Mouse (Mus musculus) stomach, postnatal 0 days (tissue): ENCODE measurements around the gene Lypd6b. TPM values are rescaled to one million over a fixed set of nuclear protein-coding genes. Genes with fewer than 3 reads are reported as not detected.

Source experiments
- ATAC-seq: fragments of 200-750 bp; cut with Nextera tagmentation; 2 replicates; pipeline ENCODE4 v1.8.0; 2017; ENCODE audit not compliant: low FRiP score, low TSS enrichment
- DNase-seq: peaks from one replicate; pipeline ENCODE4 v3.0.0-alpha.2; 2016; ENCODE audit warnings: low spot score
- H3K27ac ChIP-seq: fragments of 300-500 bp; sonication (generic); replicated peaks from 2 replicates; pipeline ENCODE4 v1.5.1; 2014; ENCODE audit warnings: mild to moderate bottlenecking, control low read depth
- H3K27me3 ChIP-seq: fragments of 300-500 bp; sonication (generic); 2 replicates; pipeline ENCODE4 v1.6.1; 2014; ENCODE audit warnings: low read length; ENCODE audit not compliant: control insufficient read depth, insufficient read depth
- H3K36me3 ChIP-seq: fragments of 300-500 bp; sonication (generic); 2 replicates; pipeline ENCODE4 v1.6.1; 2014; ENCODE audit warnings: low read length, mixed read lengths; ENCODE audit not compliant: control insufficient read depth, insufficient read depth
- H3K4me1 ChIP-seq: fragments of 300-500 bp; sonication (generic); replicated peaks from 2 replicates; pipeline ENCODE4 v1.6.1; 2014; ENCODE audit warnings: antibody characterized with exemption; ENCODE audit not compliant: control insufficient read depth, insufficient read depth
- H3K4me2 ChIP-seq: fragments of 300-500 bp; sonication (generic); replicated peaks from 2 replicates; pipeline ENCODE4 v1.6.1; 2014; ENCODE audit warnings: low read depth, mild to moderate bottlenecking, control low read depth, moderate library complexity
- H3K4me3 ChIP-seq: fragments of 300-500 bp; sonication (generic); 2 replicates; pipeline ENCODE4 v1.5.1; 2014; ENCODE audit warnings: low read depth, low read length, control low read depth
- H3K9ac ChIP-seq: fragments of 300-500 bp; sonication (generic); 2 replicates; pipeline ENCODE4 v1.6.1; 2014; ENCODE audit warnings: mild to moderate bottlenecking, low read length, control low read depth, mixed read lengths
- H3K9me3 ChIP-seq: fragments of 300-500 bp; sonication (generic); 2 replicates; pipeline ENCODE4 v1.6.1; 2016; ENCODE audit warnings: low read length; ENCODE audit not compliant: control insufficient read depth
- CTCF ChIP-seq: IDR thresholded peaks from 2 replicates; pipeline ENCODE4 v1.5.1; 2016; ENCODE audit warnings: antibody characterized with exemption, low read depth, mild to moderate bottlenecking, moderate library complexity
- EP300 ChIP-seq: optimal IDR thresholded peaks from 2 replicates; pipeline ENCODE3; 2016; ENCODE audit warnings: antibody characterized with exemption
- whole genome bisulfite sequencing: fragments of 180-500 bp; shearing (Covaris S2); extraction: QIAGEN DNeasy Blood & Tissue Kit; methylation state at CpG from one replicate; pipeline ENCODE4 v1.1.7; 2014; 5-methylcytosine and 5-hydroxymethylcytosine counted together
- polyA plus RNA-seq: library from polyadenylated mRNA; unstranded; fragments of >200 nt; fragmentation: Nextera tagmentation; extraction: Ambion mirVana; gene quantifications from 2 replicates; pipeline ENCODE4 v1.2.1, GENCODE M21; 2015

Lypd6b gene
- polyA plus RNA-seq, 1 experiment from 2014 or later: 31.8 TPM

DNA sequence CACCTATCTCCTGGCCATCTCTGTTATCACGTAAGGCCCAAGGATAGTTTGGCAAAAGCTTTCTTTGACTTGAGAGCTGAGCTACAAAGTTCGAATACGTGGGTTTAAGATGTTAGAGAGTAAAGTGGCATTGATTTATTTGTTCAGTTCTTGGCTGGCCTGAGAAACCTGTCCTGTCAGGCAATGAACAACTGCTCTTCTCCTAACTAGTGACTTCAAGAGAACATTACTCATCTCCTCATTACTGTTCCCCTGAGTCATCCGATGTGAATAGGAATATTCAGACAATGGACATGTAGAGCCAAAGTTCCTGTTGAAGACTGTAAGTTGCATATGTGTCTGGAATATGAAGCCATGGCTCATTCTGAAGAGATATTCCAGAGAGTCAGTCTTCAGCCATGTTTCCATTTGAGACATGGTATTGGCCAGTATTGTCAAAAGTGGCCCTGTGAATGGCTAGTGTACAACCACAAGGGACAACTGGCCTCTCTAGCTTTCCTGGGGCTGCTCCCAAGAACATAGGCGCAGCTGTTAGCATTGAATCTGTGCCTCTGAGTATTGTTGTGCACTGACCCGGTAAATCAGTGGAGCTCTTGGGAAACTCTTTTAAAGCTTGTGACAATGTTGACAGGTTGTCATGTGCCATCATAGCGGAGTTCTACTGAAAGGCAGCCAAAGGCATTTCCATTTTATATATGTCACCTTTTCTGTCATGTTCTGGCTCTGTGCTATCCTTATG, 124.0 kb downstream of the Lypd6b start:
- Histone ChIP-seq H3K9me3 (no peaks in the 10 kb centered on the region), H3K36me3 (no peaks in the 10 kb centered on the region), H3K27ac (no peak overlapping the region), H3K27me3 (no peaks in the 10 kb centered on the region), H3K4me3 (no peak overlapping the region), H3K9ac (no peak overlapping the region), H3K4me2 (no peak overlapping the region), H3K4me1 (no peaks in the 10 kb centered on the region)
- 65% methylated on average over 7 of the region's 7 CpGs for WGBS
- ATAC-seq (no peak), DNase-seq (no peak)
- TF ChIP-seq CTCF (no peak), EP300 (no peak)

DNA sequence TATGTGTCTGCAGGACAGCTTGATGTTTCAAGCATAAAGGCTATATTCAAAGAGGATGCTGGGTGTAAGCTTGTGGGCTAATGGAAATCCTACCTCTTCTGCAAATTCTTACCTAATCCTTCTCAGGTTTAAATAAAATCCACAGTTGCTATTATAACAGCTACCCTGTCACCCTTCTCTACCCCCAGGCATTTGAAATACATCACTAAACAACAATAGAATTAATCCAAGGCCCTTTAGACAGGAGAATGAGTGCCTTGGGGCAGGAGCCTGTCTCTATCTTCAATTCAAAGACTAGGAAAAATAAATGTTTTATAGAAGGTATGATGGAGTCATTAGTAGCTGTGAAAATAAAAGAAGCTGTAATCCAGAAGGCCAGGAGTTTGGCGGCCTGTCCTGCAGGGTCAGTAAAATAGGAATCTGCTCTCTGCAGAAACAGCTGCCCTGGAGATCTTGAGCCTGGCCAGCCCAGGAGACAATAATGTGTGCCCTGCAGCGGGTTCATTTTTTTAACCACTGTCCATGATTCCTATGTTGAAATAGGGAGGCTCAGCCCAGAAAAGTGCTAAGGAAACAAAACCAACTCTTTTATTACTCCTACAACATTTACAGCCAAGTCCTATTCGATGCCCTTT, 124.9 kb downstream of the Lypd6b start:
- WGBS: 77% methylated on average over 3 of the region's 3 CpGs
- H3K9me3 ChIP-seq: no peaks in the 10 kb centered on the region
- H3K4me3 ChIP-seq: no peak overlapping the region
- ATAC-seq (no peak), DNase-seq (no peak)
- H3K4me2 ChIP-seq: no peak overlapping the region
- no peaks in the 10 kb centered on the region for H3K27me3 ChIP-seq
- H3K36me3 ChIP-seq: no peaks in the 10 kb centered on the region
- H3K9ac ChIP-seq: no peak overlapping the region
- no peak overlapping the region for H3K27ac ChIP-seq
- no peaks in the 10 kb centered on the region for H3K4me1 ChIP-seq
- TF ChIP-seq EP300 (no peak), CTCF (no peak)

DNA sequence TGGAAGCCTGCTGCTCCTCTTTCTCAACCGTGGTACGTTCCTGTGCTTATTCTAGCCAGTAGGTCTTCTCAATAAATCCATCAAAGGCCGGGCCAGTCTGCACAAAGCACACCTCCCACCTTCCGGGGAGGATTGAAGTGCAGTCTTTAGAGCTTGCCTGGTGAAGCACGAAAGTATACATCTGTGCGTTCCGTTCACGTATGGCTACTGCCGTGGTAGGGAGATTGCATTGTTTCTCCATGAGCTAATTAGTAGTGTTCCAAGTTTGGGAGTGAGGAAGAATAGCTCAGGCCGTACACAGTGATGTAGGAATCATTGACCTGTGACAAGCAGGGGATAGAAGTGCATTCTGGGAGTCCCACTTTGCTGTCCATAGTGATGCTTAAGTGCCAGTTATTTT, 130.0 kb downstream of the Lypd6b start:
- H3K4me1 ChIP-seq: no peaks in the 10 kb centered on the region
- TF ChIP-seq EP300: no peak
- TF ChIP-seq CTCF: no peak
- no peak overlapping the region for H3K4me3 ChIP-seq
- no peak overlapping the region for H3K9ac ChIP-seq
- no peak overlapping the region for H3K27ac ChIP-seq
- H3K27me3 ChIP-seq: no peaks in the 10 kb centered on the region
- H3K9me3 ChIP-seq: no peaks in the 10 kb centered on the region
- ATAC-seq (no peak), DNase-seq (no peak)
- 50% methylated on average over 10 of the region's 10 CpGs for WGBS
- no peaks in the 10 kb centered on the region for H3K36me3 ChIP-seq
- H3K4me2 ChIP-seq: no peak overlapping the region

DNA sequence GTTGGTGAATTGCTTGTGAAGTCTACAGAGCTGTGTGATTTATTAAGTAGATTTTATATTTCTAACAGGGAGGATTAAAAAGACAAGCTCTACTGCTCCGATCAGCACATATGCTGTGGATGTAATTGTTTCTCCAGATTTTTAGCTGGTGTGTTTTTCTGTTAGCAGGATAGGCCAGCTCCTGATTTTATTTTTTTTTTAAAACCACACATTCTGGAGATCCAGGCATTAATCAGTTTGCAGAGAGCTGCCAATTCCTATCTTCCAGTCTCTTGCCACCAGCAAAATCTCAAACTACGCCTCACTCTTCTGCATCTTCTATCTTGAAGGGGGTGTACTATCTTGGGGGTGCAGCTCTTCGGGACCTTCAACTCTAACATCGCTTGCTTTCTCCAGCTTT, 130.6 kb downstream of the Lypd6b start:
- H3K36me3 ChIP-seq: no peaks in the 10 kb centered on the region
- H3K27ac ChIP-seq: no peak overlapping the region
- TF ChIP-seq CTCF (no peak), EP300 (no peak)
- H3K9me3 ChIP-seq: no peaks in the 10 kb centered on the region
- H3K27me3 ChIP-seq: no peaks in the 10 kb centered on the region
- H3K4me2 ChIP-seq: no peak overlapping the region
- H3K9ac ChIP-seq: no peak overlapping the region
- whole genome bisulfite sequencing: 59% methylated on average over 4 of the region's 4 CpGs
- H3K4me1 ChIP-seq: no peaks in the 10 kb centered on the region
- DNase-seq (no peak), ATAC-seq (no peak)
- no peak overlapping the region for H3K4me3 ChIP-seq

DNA sequence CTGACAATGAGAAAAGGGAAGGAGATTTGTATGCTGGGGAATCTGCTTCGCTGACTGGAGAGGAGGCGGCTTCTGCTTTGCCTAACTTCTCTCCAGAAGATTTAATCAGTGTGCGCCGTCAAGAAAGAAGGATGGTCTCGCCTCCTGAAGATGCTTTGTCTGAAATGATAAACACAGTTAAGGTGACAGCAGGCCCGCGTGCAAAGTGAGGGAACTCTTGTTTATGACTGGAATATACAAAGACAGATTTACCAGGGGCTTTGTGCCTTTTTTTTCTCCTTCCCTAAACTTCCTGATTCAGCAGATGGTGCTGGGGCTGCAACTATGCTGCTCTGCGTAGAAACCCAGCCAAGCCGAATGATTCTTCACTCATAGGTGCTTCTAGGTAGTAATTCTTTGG, 131.2 kb downstream of the Lypd6b start:
- no peak overlapping the region for H3K4me3 ChIP-seq
- H3K27me3 ChIP-seq: no peaks in the 10 kb centered on the region
- no peaks in the 10 kb centered on the region for H3K36me3 ChIP-seq
- no peak overlapping the region for H3K4me2 ChIP-seq
- no peaks in the 10 kb centered on the region for H3K9me3 ChIP-seq
- DNase-seq: no peak
- 31% methylated on average over 9 of the region's 9 CpGs for WGBS
- ATAC-seq: no peak
- no peaks in the 10 kb centered on the region for H3K4me1 ChIP-seq
- no peak for TF ChIP-seq CTCF
- TF ChIP-seq EP300: no peak
- H3K9ac ChIP-seq: no peak overlapping the region
- no peak overlapping the region for H3K27ac ChIP-seq

DNA sequence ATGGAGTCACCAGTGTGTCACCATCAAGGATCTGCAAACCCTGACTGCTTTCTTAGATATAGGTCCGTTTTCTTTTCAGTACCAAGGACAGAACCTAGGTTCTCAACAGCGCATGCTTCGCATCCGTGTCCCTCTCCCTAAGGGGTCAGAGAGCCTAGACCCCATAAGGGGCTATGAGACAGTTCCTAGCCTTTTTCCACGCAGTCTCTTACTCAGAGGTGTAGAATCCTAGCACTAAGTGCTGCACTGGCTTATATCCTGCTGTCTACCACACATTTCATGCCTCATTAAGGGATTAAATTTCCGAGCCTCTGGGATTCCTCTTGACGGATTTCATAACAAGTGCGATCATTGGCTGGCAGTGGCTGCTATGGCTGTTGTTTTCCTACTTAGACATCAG, 134.5 kb downstream of the Lypd6b start:
- no peaks in the 10 kb centered on the region for H3K27me3 ChIP-seq
- WGBS: 44% methylated on average over 8 of the region's 8 CpGs
- no peak overlapping the region for H3K27ac ChIP-seq
- no peak for TF ChIP-seq CTCF
- TF ChIP-seq EP300: no peak
- no peaks in the 10 kb centered on the region for H3K36me3 ChIP-seq
- H3K9ac ChIP-seq: no peak overlapping the region
- no peak overlapping the region for H3K4me2 ChIP-seq
- ATAC-seq (no peak), DNase-seq (no peak)
- H3K9me3 ChIP-seq: no peaks in the 10 kb centered on the region
- no peaks in the 10 kb centered on the region for H3K4me1 ChIP-seq
- no peak overlapping the region for H3K4me3 ChIP-seq
